Mouse (Mus musculus) brain, embryonic 14.5 days (tissue): ENCODE measurements around the gene Pold4.

Experiments used
- CTCF ChIP-seq: fragments of 200-500 bp; IDR thresholded peaks from 2 replicates; pipeline ENCODE4 v1.5.1; 2012; ENCODE audit warnings: inconsistent platforms, mild to moderate bottlenecking, moderate library complexity, borderline replicate concordance; ENCODE audit not compliant: insufficient read depth, insufficient read length; ENCODE audit errors: extremely low read depth
- POLR2A ChIP-seq: fragments of 200-500 bp; IDR thresholded peaks from 2 replicates; pipeline ENCODE4 v1.6.1; 2012; ENCODE audit warnings: mild to moderate bottlenecking, inconsistent platforms, borderline replicate concordance; ENCODE audit not compliant: poor library complexity, insufficient read depth, insufficient read length, severe bottlenecking; ENCODE audit errors: extremely low read depth

GRCm38 (mm10) chr19:4215451-4215840, 16.3 kb upstream of the Pold4 start:
- TF ChIP-seq POLR2A (no peak), CTCF (no peak)
